Mouse (Mus musculus) hindbrain, embryonic 15.5 days (tissue): ENCODE results near the gene Xrcc1. TPM values are rescaled to one million over a fixed set of nuclear protein-coding genes. Genes with fewer than 3 reads are reported as not detected.

ENCODE experiments used
- ATAC-seq: fragments of 200-750 bp; cut with Nextera tagmentation; 2 replicates; pipeline ENCODE4 v1.8.0; 2017; ENCODE audit warnings: low read depth, moderate number of reproducible peaks, moderate TSS enrichment; ENCODE audit not compliant: low FRiP score
- H3K27ac ChIP-seq: fragments of 300-500 bp; sonication (generic); replicated peaks from 2 replicates; pipeline ENCODE4 v1.5.1; 2015; ENCODE audit warnings: mild to moderate bottlenecking, inconsistent platforms
- H3K27me3 ChIP-seq: fragments of 300-500 bp; sonication (generic); 2 replicates; pipeline ENCODE4 v1.6.1; 2015; ENCODE audit warnings: control low read depth, inconsistent platforms
- H3K36me3 ChIP-seq: fragments of 300-500 bp; sonication (generic); 2 replicates; pipeline ENCODE4 v1.6.1; 2015; ENCODE audit warnings: control low read depth, inconsistent platforms
- H3K4me1 ChIP-seq: fragments of 300-500 bp; sonication (generic); replicated peaks from 2 replicates; pipeline ENCODE4 v1.6.1; 2015; ENCODE audit warnings: control low read depth, inconsistent platforms
- H3K4me2 ChIP-seq: fragments of 300-500 bp; sonication (generic); 2 replicates; pipeline ENCODE4 v1.6.1; 2015; ENCODE audit warnings: moderate library complexity, mild to moderate bottlenecking, inconsistent platforms
- H3K4me3 ChIP-seq: fragments of 300-500 bp; sonication (generic); 2 replicates; pipeline ENCODE4 v1.5.1; 2015; ENCODE audit warnings: mild to moderate bottlenecking, inconsistent platforms
- H3K9ac ChIP-seq: fragments of 300-500 bp; sonication (generic); 2 replicates; pipeline ENCODE4 v1.6.1; 2015; ENCODE audit warnings: inconsistent platforms
- H3K9me3 ChIP-seq: fragments of 300-500 bp; sonication (generic); 2 replicates; pipeline ENCODE4 v1.6.1; 2016; ENCODE audit warnings: control low read depth, inconsistent platforms
- WGBS: fragments of 180-500 bp; shearing (Covaris S2); methylation state at CpG from one replicate; pipeline ENCODE4 v1.1.7; 2015; 5-methylcytosine and 5-hydroxymethylcytosine counted together
- polyA plus RNA-seq: library from polyadenylated mRNA; unstranded; fragments of >200 nt; fragmentation: Nextera tagmentation; extraction: Ambion mirVana; gene quantifications from 2 replicates; pipeline ENCODE4 v1.2.1, GENCODE M21; 2015

Xrcc1 gene
- 66.2 and 72.1 TPM in 2 replicates for polyA plus RNA-seq

DNA sequence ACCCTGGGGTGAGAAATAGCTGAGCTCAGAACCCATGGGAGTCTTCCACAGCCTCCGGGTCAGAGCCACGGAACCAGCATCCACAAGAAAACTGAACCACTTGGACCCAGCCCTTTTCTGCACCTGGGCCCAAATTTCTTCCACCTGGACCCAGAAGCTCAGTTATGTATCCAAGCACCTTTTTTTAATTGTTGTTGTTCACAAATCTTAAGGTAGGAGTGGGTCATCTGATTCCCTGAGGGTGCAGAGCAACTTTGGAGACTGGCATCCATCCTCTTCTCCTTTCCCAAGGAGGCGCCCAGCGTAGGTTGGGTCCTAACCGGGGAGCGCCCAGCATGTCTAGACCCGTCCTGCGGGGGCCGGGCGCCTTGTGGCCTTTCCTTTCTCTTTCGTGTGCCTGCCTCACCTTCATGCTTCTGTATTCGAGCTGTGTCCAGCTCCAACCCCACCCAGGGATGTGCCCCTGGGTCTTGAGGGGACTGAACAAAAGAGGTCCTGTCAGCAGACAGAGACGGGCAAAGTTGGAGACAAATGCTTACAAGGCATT is at the start of gene Xrcc1, which contains the start of gene Pinlyp:
TSS of gene Xrcc1 (plus strand) at position 222 of the 547 bp plus-strand sequence.
TSS of gene Pinlyp (minus strand) at position 51 of the 547 bp plus-strand sequence.
- Histone ChIP-seq H3K4me3 (peak within 1 kb of the TSS; percentile 75), H3K4me1 (peaks cover 17% of the 10 kb centered on the region), H3K27me3 (no peaks in the 10 kb centered on the region), H3K9me3 (no peaks in the 10 kb centered on the region), H3K4me2 (peak within 1 kb of the TSS; percentile 64), H3K9ac (peak within 1 kb of the TSS; percentile 88), H3K27ac (peak within 1 kb of the TSS; percentile 72), H3K36me3 (0 out of 2 replicates have a peak, but pooled peaks cover 3% of the 10 kb centered on the region)
- peak; percentile 1; the same call in 1 of the 2 replicates for ATAC-seq
- 40% methylated on average over 13 of the region's 13 CpGs for WGBS

DNA sequence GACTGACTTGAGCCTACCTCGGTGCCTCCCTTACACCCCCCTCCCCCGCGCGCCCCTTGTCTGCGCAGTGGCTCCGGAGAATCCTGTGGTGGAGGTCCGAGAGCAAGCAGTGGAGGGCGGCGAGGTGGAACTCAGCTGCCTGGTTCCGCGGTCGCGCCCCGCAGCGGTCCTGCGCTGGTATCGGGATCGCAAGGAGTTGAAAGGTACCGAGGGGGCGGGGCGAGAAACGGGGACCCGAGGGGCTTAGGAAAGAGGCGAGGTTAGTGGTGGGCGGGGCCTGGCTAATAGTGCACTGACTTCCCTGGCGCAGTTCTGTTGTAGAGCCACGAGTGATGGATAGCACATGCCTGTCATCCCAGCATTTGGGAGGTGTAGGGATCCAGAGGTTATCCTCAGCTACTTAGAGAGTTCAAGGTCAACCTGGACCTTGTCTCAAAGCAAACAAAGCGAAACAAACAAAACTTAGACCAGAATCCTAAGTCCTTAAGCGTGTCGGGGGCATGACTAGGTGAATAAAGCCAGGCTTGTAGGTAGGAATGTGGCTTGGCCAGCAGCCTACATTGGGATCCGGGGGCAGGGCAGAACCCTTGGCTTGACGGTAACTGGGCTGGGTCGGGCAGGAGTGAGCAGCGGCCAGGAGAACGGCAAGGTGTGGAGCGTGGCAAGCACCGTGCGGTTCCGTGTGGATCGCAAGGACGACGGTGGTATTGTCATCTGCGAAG is 46.1 kb upstream of the Xrcc1 start:
- H3K4me2 ChIP-seq: peak overlapping the region; percentile 27
- H3K27ac ChIP-seq: no peak overlapping the region
- peaks cover 25% of the 10 kb centered on the region for H3K36me3 ChIP-seq
- 17% methylated on average over 43 of the region's 43 CpGs for WGBS
- H3K9me3 ChIP-seq: no peaks in the 10 kb centered on the region
- ATAC-seq: peak; percentile 43; the same call in 1 of the 2 replicates
- no peak overlapping the region for H3K4me3 ChIP-seq
- peaks cover 18% of the 10 kb centered on the region for H3K4me1 ChIP-seq
- H3K9ac ChIP-seq: no peak overlapping the region
- H3K27me3 ChIP-seq: no peaks in the 10 kb centered on the region

DNA sequence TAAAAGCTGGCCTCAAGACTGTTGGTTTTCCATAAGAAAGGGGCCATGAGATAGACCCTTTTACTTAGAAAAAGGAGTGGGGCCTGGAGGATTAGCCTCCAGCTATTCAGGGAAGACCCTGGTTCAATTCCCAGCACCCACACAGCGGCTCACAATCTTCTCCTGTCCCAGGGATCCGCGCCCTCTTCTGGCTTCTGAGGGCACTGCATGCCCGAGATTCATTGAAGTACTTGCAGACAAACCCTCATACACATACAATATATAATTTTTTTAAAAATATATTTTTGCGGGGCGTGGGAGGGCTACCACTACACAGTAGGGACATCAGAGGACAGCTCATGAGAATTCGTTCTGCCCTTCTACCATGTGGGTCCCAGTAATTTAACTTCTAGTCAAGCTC is 45.2 kb upstream of the Xrcc1 start:
- H3K4me3 ChIP-seq: no peak overlapping the region
- H3K4me2 ChIP-seq: no peak overlapping the region
- no peaks in the 10 kb centered on the region for H3K9me3 ChIP-seq
- H3K36me3 ChIP-seq: peaks cover 25% of the 10 kb centered on the region
- no peaks in the 10 kb centered on the region for H3K27me3 ChIP-seq
- 35% methylated on average over 7 of the region's 7 CpGs for WGBS
- no peak overlapping the region for H3K27ac ChIP-seq
- ATAC-seq: no peak
- H3K9ac ChIP-seq: no peak overlapping the region
- H3K4me1 ChIP-seq: peaks cover 27% of the 10 kb centered on the region

DNA sequence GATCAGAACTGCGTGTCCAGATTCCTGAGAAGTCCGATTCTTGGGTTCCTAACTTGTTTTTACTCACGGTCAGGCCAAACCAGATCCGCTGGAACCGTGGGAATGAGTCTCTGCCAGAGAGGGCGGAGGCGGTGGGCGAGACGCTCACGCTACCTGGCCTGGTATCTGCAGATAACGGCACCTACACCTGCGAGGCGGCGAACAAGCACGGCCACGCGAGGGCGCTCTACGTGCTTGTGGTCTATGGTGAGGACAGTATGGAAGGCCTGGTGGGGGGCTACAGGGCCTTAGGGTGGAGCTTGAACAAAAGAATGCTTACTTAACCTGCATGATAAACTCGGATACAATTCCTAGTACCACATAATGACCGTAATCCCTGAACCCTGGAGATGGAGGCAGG is 44.6 kb upstream of the Xrcc1 start:
- Histone ChIP-seq H3K4me2 (no peak overlapping the region), H3K36me3 (peaks cover 25% of the 10 kb centered on the region), H3K9ac (no peak overlapping the region), H3K27me3 (no peaks in the 10 kb centered on the region), H3K27ac (no peak overlapping the region), H3K4me3 (no peak overlapping the region), H3K9me3 (no peaks in the 10 kb centered on the region), H3K4me1 (peaks cover 33% of the 10 kb centered on the region)
- WGBS: 55% methylated on average over 21 of the region's 21 CpGs
- no peak for ATAC-seq

DNA sequence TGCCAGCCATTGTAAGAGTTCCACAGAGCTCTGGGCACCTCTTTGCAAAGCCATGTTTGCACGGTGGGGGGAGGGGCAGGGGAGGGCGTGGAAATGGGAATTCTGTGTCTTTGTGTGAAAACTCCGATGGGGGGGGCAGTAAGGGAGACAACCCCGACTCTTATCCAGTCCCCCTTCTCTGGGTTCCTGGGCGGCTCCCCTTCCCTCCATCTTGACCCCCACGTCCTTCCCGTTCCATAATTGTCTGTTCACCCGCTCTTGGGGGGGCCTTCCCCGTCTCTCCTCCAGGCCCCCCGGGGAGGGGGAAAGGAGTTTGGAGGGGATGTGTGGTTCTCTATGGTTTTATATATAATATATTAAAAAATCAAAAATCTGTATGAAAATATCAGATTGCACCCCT is 42.1 kb upstream of the Xrcc1 start:
- no peaks in the 10 kb centered on the region for H3K27me3 ChIP-seq
- no peak overlapping the region for H3K4me2 ChIP-seq
- peaks cover 25% of the 10 kb centered on the region for H3K36me3 ChIP-seq
- no peak overlapping the region for H3K27ac ChIP-seq
- H3K9ac ChIP-seq: no peak overlapping the region
- WGBS: 20% methylated on average over 8 of the region's 10 CpGs
- no peak for ATAC-seq
- H3K4me3 ChIP-seq: no peak overlapping the region
- H3K9me3 ChIP-seq: no peaks in the 10 kb centered on the region
- peaks cover 42% of the 10 kb centered on the region for H3K4me1 ChIP-seq

GRCm38 (mm10) chr7:24504868-24505267 is 41.2 kb upstream of the Xrcc1 start:
- WGBS: 18% methylated on average over 4 of the region's 4 CpGs
- ATAC-seq: no peak
- H3K4me3 ChIP-seq: no peak overlapping the region
- H3K27me3 ChIP-seq: no peaks in the 10 kb centered on the region
- peak overlapping the region; percentile 100 for H3K27ac ChIP-seq
- no peaks in the 10 kb centered on the region for H3K9me3 ChIP-seq
- H3K36me3 ChIP-seq: peaks cover 25% of the 10 kb centered on the region
- no peak overlapping the region for H3K4me2 ChIP-seq
- peaks cover 48% of the 10 kb centered on the region for H3K4me1 ChIP-seq
- no peak overlapping the region for H3K9ac ChIP-seq

DNA sequence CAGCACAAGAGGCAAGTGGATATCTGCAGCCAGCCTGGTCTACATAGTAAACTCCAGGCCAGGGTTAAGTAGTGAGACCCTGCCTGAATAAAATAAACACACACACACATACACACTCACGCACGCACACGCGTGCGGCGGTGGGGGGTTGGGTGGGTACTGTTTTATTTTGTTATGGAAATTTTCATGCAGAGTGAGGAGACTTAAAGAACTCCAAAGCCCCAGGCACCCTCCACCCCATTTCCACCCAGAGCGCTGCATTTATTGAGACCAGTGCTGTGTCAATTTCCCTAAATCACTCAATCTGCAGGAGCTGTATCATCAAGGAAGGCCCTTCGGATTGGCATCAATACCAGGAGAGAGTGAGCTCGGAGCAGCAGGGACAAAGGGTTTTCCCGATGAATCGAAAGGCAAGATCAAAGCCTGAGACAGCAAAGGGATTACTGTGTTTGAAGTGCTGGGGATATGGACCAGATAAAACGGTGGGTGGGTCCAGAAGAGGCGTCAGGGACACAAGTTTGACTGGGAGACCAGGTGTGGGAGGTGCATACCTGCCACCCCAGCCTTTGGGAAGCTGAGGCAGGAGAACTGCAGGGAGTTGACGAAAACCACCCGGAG is 40.5 kb upstream of the Xrcc1 start:
- Histone ChIP-seq H3K4me3 (peak overlapping the region; percentile 68), H3K9ac (peak overlapping the region; percentile 85; the same call in 1 of the 2 replicates), H3K36me3 (peaks cover 24% of the 10 kb centered on the region), H3K27me3 (no peaks in the 10 kb centered on the region), H3K9me3 (no peaks in the 10 kb centered on the region), H3K4me2 (peak overlapping the region; percentile 72), H3K4me1 (peaks cover 53% of the 10 kb centered on the region), H3K27ac (peak overlapping the region; percentile 100)
- no peak for ATAC-seq
- WGBS: 13% methylated on average over 15 of the region's 15 CpGs

DNA sequence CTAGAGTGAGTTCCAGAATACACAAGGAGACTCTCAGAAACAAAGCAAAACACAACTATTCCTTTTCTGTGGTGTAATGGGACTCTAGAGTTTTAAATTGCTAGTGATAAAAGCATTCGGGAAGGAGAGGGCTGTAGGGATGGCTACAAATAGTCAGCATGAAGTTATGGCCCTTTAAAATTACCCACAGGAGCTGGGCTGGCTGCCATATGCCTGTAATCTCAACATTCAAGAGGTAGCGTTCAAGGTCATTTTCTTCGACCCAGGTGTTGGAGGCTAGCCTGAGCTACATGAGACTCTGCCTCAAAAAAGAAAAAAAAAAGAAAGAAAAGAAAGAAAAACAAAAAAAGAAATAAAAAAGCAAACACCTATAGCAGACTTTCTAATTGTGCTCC is 40.0 kb upstream of the Xrcc1 start:
- Histone ChIP-seq H3K36me3 (peaks cover 19% of the 10 kb centered on the region), H3K4me1 (peaks cover 57% of the 10 kb centered on the region), H3K9me3 (no peaks in the 10 kb centered on the region), H3K27me3 (no peaks in the 10 kb centered on the region), H3K4me3 (peak overlapping the region; percentile 68), H3K9ac (peak overlapping the region; percentile 85), H3K27ac (peak overlapping the region; percentile 100), H3K4me2 (peak overlapping the region; percentile 72)
- no peak for ATAC-seq
- 10% methylated on average over 3 of the region's 3 CpGs for WGBS

DNA sequence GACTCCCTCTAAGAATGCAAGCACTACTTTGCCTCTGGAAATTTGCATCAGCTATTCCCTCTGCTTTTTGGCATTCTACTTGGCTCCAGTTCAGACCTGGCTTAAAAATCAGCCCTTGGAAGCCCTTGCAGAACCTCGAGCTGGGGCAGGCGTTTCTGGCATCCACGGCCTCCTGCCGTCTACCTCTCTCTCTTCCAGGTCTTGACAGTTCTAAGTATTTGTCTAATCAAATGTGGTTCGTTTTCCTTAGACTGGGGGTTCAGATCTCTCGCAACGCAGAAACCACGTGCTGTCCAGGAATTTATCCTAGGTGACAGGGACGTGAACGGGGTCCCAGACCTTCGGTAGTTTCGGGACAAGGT is 39.6 kb upstream of the Xrcc1 start:
- Histone ChIP-seq H3K4me3 (peak overlapping the region; percentile 68), H3K9me3 (no peaks in the 10 kb centered on the region), H3K9ac (peak overlapping the region; percentile 85), H3K4me1 (peaks cover 57% of the 10 kb centered on the region), H3K27me3 (no peaks in the 10 kb centered on the region), H3K27ac (peak overlapping the region; percentile 100), H3K36me3 (peaks cover 19% of the 10 kb centered on the region), H3K4me2 (peak overlapping the region; percentile 72)
- no peak for ATAC-seq
- WGBS: under 1% methylated on average over 12 of the region's 12 CpGs

GRCm38 (mm10) chr7:24506838-24507725 is 39.0 kb upstream of the Xrcc1 start, which contains the start of gene Zfp428:
Zfp428 (plus strand) TSS chr7:24507006.
- Histone ChIP-seq H3K4me1 (peaks cover 57% of the 10 kb centered on the region), H3K9me3 (no peaks in the 10 kb centered on the region), H3K36me3 (0 out of 2 replicates have a peak, but pooled peaks cover 16% of the 10 kb centered on the region), H3K9ac (peak within 1 kb of the TSS; percentile 85), H3K4me3 (peak within 1 kb of the TSS; percentile 68), H3K27ac (peak within 1 kb of the TSS; percentile 100), H3K4me2 (peak within 1 kb of the TSS; percentile 72), H3K27me3 (no peaks in the 10 kb centered on the region)
- ATAC-seq: peak; percentile 93
- WGBS: under 1% methylated on average over 84 of the region's 84 CpGs

DNA sequence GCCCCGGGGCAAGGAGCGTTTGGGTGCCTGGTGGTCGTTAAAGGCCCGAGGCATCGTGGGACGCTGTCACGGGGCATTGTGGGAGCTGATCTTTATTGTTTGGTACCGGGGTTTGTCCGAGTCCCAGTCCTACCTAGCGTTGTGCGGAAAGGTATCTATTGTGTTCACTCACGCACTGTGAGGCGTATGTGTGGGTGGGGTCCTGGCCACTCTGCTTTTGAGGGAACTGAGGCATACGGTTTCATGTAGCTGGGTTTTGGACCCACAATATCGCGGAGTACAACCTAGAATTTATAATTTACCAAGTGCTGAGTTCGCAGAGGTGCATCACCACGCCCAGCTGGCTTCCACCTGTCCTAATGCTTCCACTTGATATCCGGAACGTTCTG is 38.4 kb upstream of the Xrcc1 start:
- peak overlapping the region; percentile 100 for H3K27ac ChIP-seq
- H3K4me1 ChIP-seq: peaks cover 63% of the 10 kb centered on the region
- peak overlapping the region; percentile 85 for H3K9ac ChIP-seq
- H3K9me3 ChIP-seq: no peaks in the 10 kb centered on the region
- ATAC-seq: peak; percentile 29; the same call in 1 of the 2 replicates
- H3K36me3 ChIP-seq: 0 out of 2 replicates have a peak, but pooled peaks cover 11% of the 10 kb centered on the region
- no peaks in the 10 kb centered on the region for H3K27me3 ChIP-seq
- WGBS: 1% methylated on average over 20 of the region's 20 CpGs
- peak overlapping the region; percentile 72 for H3K4me2 ChIP-seq
- H3K4me3 ChIP-seq: peak overlapping the region; percentile 68
